Mouse (Mus musculus): ENCODE data around the gene Usp10.

The Usp10 gene

GRCm38 (mm10) chr8:119909944-119910546, at the start of gene Usp10:
TSS of gene Usp10 (plus strand) at chr8:119910360.
- no peak for DNase-seq

DNA sequence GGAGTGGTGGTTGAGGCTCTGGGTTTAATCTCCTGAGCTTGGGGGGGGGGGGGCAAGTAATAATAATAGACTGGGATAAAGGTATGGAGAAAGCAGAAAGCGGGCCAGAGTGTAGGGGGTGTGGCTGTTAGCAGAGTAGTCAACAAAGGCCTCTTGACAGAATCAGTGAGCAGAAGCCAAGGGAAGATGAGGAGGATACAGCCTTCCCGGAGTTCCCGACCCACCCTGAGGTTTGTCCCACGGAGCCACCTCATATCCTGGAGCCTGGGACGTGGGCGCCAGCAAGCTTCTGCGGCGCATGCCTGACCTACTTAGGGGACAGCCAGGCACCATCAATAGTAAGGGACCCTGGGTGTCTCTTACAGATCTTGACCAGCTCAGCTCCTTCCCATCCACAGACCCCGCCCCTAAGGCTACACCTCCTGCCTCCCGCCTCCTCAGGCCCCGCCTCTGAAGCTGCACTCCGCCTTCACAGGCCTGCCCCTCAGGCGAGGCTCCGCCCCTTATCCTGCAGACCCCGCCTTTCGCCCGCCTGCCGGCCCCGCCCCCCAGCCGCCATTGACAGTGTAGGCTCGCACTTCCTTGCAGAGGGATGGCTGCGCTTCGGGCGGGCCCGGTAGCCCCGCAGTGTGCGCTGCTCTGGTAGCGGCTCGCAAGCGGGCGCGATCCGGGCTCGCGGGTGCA, 48.3 kb upstream of the Usp10 start, which contains the start of gene Klhl36:
TSS of gene Klhl36 (plus strand) at position 561 of the 684 bp plus-strand sequence.
- DNase-seq: peak; percentile 98

DNA sequence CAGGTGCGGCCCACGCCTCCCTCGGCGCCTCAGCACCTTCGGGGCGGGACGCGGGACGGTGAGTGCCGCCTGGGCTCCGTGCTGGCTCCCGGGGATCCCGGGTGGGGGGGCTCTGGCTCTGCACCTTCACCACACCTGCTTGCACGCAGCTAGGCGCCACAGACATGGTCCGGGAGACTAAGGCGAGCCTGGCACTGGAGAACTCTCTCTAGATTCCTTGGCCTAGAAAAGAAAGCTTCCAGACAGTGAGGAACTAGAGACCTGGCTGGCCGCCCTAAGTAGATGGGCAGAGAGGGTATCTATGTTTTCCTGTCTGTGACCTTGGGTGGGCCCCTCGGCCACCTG, 47.8 kb upstream of the Usp10 start:
- no peak for DNase-seq

DNA sequence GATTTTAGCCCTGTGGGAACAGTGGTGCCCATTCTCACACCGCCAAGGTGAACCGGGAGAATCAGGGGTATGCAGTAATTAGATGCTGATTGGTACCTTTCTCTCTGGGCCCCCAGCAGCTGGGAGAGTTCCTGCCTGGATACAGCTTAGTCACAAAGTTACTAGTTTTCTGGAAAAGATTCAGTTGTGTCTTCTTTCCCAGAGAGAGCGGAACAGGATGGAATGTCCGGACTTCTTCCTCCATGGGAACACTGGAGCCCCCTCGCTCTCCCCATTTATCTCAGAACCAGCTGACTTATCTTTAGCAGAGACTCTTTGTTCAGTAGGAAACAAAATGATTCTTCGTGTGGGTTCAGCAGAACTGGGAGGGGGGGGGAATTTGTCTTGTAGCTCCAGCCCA, 47.4 kb upstream of the Usp10 start:
- DNase-seq: no peak

DNA sequence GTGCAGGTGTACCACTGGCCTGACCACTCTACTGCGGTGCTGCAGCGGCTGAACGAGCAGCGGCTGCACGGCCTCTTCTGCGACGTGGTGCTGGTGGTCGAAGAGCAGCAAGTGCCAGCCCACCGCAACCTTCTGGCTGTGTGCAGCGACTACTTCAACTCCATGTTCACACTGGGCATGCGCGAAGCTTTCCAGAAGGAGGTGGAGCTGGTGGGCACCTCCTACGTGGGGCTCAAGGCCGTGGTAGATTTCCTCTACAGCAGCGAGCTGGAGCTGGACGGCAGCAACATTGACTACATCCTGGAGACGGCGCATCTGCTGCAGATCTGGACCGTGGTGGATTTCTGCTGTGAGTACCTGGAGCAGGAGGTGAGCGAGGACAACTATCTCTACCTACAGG, 40.5 kb upstream of the Usp10 start:
- no peak for DNase-seq

GRCm38 (mm10) chr8:119873181-119873580, 37.0 kb upstream of the Usp10 start:
- DNase-seq: no peak

DNA sequence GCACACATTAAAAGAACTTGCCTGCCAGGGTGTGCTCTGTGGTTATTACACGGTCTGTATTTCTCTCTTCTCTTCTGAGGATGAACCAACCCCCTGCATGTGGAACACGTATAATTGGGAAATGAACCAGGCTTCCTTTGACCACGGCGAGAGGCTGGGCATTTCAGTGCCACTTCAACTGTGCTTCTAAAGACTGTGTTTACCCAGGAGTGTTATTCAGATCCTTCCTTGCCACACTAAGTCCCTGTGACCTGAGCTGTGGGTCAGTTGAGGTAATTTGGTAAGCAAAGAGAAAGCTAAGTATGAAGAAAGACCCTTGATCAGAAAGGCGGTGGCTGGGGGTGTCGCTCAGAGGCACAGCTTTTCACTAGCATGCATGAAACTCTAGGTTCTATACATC, 28.9 kb upstream of the Usp10 start:
- DNase-seq: peak; percentile 25 to 56

GRCm38 (mm10) chr8:119881917-119882316, 28.2 kb upstream of the Usp10 start:
- no peak for DNase-seq

DNA sequence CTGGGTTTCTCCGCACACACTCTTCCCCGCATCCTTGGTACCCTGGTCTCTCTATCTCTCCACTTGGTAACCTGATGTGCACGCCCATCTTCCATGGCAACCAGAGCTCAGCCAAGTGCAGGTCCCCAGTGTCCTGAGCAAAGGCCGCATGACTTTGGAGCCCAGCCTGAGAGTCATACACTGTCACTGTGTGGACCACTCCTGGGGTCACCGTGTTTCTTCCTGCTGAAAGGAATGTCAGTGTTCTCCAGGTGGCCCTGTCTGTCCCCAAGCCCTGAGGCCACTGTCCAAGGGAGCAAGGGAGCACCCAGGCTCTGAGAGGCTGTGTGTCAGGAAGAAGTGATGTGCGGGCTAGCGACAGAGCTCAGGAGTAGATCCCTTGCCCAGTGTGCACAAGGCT, 26.9 kb upstream of the Usp10 start:
- no peak for DNase-seq

- no peak for DNase-seq
These were observed 24.5 kb upstream of the Usp10 start for GRCm38 (mm10) chr8:119885612-119886011.

DNA sequence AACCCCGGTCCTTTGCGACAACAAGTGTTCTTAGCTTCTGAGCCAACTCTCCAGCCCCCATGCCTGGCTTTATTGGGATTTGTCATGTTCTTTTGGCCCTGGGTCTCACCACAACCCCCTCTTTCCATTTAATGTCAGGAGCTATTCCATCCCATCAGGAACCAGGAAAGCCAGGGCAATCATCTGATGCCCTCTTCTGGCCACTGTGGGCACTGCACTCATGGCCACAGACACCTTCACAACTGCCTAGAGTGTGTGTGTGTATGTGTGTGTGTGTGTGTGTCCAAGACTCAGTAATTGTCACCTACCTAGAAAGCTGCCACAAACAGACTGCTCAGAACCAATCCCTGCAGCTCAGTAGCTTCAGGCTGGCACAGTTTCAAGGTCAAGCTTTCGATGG, 23.0 kb upstream of the Usp10 start:
- DNase-seq: peak; percentile 15 to 37

DNA sequence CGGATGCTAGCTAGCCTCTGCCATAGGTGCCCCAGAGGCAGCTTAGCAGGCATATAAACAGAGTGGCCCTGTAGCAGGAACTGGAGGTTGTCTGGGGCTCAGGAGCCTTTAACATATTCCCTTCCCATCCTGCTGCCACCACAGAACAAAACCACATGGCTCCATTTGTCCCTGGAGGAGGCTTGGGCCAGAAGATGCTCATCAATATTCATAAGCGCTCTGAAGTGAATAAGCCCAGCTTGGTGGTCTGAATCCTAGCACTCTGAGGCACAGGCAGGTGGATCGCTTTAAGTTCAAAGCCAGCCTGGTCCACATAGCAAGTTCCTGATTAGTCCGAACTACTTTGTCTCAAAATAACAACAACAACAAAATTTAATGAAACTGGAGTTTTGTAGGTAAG, 22.1 kb upstream of the Usp10 start:
- DNase-seq: no peak

DNA sequence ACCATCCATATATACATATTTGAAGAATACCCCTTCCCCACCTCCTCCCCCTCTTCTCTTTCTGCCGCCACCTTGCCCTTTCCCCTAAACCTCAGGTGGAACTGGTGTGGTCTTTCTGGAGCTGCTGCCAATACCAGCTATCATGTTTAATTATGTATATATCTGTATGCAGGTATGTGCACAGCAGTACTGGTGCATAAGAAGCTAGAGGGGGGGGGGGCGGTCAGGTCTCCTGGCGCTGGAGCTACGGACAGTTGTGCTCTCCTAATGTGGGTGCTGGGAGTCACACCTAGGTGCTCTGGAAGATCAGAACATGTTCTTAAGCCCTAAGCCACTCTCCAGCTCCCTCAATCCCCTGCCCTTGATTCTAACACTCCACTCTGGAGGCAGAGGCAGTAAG, 13.1 kb upstream of the Usp10 start:
- no peak for DNase-seq

GRCm38 (mm10) chr8:119897933-119898332, 12.2 kb upstream of the Usp10 start:
- no peak for DNase-seq

DNA sequence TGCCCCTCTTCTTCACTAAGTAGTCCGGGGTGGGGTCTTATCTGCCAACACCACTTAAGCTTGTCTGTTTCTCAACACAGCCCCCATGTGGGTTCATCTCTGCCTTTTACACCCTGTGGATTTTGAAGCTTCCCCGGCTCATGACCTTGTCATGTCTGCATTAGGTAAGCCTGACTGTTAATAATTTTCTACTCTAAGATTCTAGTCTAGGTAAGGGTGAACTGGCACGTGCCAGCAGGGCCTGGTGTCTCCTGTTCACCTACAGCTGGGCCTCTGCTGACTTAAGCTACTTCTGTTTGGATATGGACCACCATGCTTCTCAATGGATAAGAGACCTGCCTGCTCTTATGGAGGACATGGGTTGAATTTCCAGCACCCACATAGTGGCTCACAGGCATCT, 8.8 kb upstream of the Usp10 start:
- no peak for DNase-seq

- DNase-seq: no peak
These were observed 8.2 kb upstream of the Usp10 start for GRCm38 (mm10) chr8:119901952-119902351.

DNA sequence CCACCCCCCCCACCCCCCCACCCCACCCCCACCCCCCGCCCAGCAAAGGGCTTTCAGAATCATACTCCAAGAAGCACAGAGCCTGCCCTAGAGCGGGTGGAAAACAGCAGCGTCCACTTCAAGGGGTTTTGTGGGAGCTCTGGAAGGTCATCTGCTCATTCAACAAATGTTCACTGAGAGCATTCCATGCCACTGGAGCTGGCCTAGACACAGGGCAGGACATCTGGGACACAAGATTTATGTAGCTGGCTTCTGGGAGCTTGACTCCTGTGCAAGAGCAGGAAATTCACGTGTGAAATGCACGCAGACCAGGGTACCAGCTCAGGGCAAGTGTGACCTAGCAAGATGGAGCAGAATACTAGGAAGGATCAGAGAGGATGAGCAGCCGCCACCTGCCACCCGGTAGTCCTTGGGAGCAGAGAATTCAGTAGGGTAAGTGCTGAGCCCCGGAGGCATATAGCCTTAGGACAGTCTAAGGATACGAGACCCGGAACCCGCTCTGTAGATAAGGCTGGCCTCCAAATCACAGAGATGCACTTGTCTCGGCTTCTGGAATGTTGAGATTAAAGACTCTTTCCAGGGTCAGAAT, 5.7 kb upstream of the Usp10 start:
- no peak for DNase-seq

GRCm38 (mm10) chr8:119910547-119911257, 542 bp downstream of the Usp10 start, which contains the start of gene Gm20388:
TSS of gene Gm20388 (plus strand) at chr8:119910841.
- peak; percentile 90 to 91 for DNase-seq

- DNase-seq: no peak
These were observed 1.2 kb downstream of the Usp10 start for GRCm38 (mm10) chr8:119911258-119911962.

DNA sequence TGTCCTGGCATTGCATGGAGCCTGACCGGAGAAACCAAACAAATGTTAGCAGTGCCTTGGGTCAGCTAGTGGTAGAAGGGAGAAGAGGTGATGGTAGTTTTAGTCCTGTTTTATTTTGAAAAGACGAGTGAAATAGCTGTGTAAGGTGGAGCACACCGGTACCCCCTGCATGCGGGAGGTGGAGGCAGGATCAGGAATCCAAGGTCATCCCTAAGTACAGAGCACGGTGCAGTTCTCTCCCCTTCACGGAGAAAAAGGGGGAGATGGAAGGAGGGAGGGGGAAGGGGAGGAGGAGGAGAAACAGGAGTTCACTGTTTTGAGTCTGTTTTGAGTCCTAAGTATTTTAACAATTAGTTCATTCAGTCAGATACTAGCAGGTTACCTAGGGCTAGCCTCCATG, 2.5 kb downstream of the Usp10 start:
- DNase-seq: no peak

GRCm38 (mm10) chr8:119913181-119913580, 3.0 kb downstream of the Usp10 start:
- DNase-seq: peak; percentile 45 to 66

DNA sequence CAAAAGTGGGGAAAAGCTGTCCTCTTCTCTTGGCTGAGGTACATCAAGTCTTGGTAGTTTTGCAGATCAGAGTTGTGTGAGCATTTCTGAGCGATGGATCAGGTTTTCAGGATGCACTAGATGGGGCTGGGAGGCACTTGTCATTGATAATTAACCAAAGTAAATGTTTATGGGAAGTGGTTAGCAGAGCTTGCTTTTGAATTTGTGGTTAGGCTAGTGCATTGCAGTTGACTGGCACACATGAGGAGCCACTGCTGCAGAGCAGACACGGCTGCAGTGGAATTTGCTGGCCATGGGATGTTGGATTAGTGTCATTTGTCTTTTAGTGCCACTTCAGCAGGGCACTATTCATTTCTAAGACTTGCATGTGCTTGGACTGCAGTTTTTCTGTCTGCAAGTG, 4.0 kb downstream of the Usp10 start:
- no peak for DNase-seq

GRCm38 (mm10) chr8:119915298-119915697, 5.1 kb downstream of the Usp10 start:
- DNase-seq: no peak
